In genomic region chr3:53655343-53655742, GRCm38 (mm10) we compare ENCODE assay signal across 11 mouse cellular contexts. TPM values are rescaled to one million over a fixed set of nuclear protein-coding genes. Genes with fewer than 3 reads are reported as not detected.
DNase-seq lines count a peak whose midpoint lies in the region; ATAC-seq and TF ChIP-seq lines count a peak whose summit lies in the region.
"Had no signal": no experiment of that assay in that cellular context is flagged by ENCODE, and none has a peak within 500 bp of the region (broad histone marks: within the 10 kb centered on the region; RNA-seq: fewer than 3 reads in every experiment).

No protein-coding gene starts in this region.

- DNase-seq in heart, adult 18-20 months = no peak
- no peak for DNase-seq in midbrain, embryonic 10.5 days (ENCODE audit: low spot score)
- DNase-seq in midbrain, postnatal 0 days (ENCODE audit: low spot score) = no peak
- no peak for DNase-seq in layer of hippocampus, postnatal 14 days (ENCODE audit: low spot score in 2 of 2)
- no peak for DNase-seq in MN1 (ENCODE audit: low spot score)
- DNase-seq: gastrocnemius, postnatal 36 days; layer of hippocampus, adult 9-11 months had no signal

- H3K27me3 ChIP-seq in heart, embryonic 13.5 days (replicated peaks) = peaks cover 14% of the 10 kb centered on the region; the same call in 1 of the 2 replicates
- H3K27me3 ChIP-seq in midbrain, embryonic 10.5 days (ENCODE audit: low read depth, poor library complexity, severe bottlenecking) = peaks cover 27% of the 10 kb centered on the region
- H3K27me3 ChIP-seq in midbrain, postnatal 0 days (ENCODE audit: insufficient read depth, low read length) = peaks cover 21% of the 10 kb centered on the region; the same call in 1 of the 2 replicates
- peaks cover 25% of the 10 kb centered on the region for H3K27me3 ChIP-seq in hindbrain, embryonic 15.5 days
- no peaks in the 10 kb centered on the region for H3K27me3 ChIP-seq in stomach, embryonic 15.5 days (replicated peaks)

- H3K27ac ChIP-seq in heart, embryonic 13.5 days (replicated peaks) = no peak overlapping the region
- H3K27ac ChIP-seq in midbrain, embryonic 10.5 days (replicated peaks) = no peak overlapping the region
- H3K27ac ChIP-seq in midbrain, postnatal 0 days (ENCODE audit: low read depth, low read length) = no peak overlapping the region
- no peak overlapping the region for H3K27ac ChIP-seq in hindbrain, embryonic 15.5 days (replicated peaks)
- no peak overlapping the region for H3K27ac ChIP-seq in stomach, embryonic 15.5 days
- H3K27ac ChIP-seq: macrophage had no signal

- no peak for ATAC-seq in heart, embryonic 13.5 days (ENCODE audit: extremely low read depth, insufficient number of reproducible peaks, low FRiP score, low TSS enrichment)
- ATAC-seq in midbrain, postnatal 0 days (ENCODE audit: low FRiP score) = no peak
- ATAC-seq in hindbrain, embryonic 15.5 days (ENCODE audit: low FRiP score, low read depth) = no peak
- ATAC-seq in stomach, embryonic 15.5 days (ENCODE audit: insufficient read depth, low FRiP score, low read depth) = no peak

- H3K4me2 ChIP-seq in heart, embryonic 13.5 days = peak overlapping the region; percentile 98
- no peak overlapping the region for H3K4me2 ChIP-seq in midbrain, postnatal 0 days (ENCODE audit: low read depth, low read length, poor library complexity, severe bottlenecking)
- H3K4me2 ChIP-seq in hindbrain, embryonic 15.5 days = peak overlapping the region; percentile 99; the same call in 1 of the 2 replicates
- peak overlapping the region; percentile 90 for H3K4me2 ChIP-seq in stomach, embryonic 15.5 days

- H3K36me3 ChIP-seq in heart, embryonic 13.5 days = peaks cover 34% of the 10 kb centered on the region
- peaks cover 43% of the 10 kb centered on the region for H3K36me3 ChIP-seq in midbrain, embryonic 10.5 days
- H3K36me3 ChIP-seq in midbrain, postnatal 0 days (ENCODE audit: insufficient read depth, low read length) = no peaks in the 10 kb centered on the region
- H3K36me3 ChIP-seq in hindbrain, embryonic 15.5 days = no peaks in the 10 kb centered on the region
- peaks cover 29% of the 10 kb centered on the region for H3K36me3 ChIP-seq in stomach, embryonic 15.5 days

- H3K4me3 ChIP-seq in heart, embryonic 13.5 days = peak overlapping the region; percentile 70
- peak overlapping the region; percentile 77 for H3K4me3 ChIP-seq in midbrain, embryonic 10.5 days
- no peak overlapping the region for H3K4me3 ChIP-seq in midbrain, postnatal 0 days (ENCODE audit: low read depth, low read length)
- H3K4me3 ChIP-seq in hindbrain, embryonic 15.5 days = 0 out of 2 replicates have a peak overlapping the region, but pooled peaks have one; percentile 47
- H3K4me3 ChIP-seq in stomach, embryonic 15.5 days (replicated peaks) = 0 out of 2 replicates have a peak overlapping the region, but pooled peaks have one; percentile 60

- TF ChIP-seq CTCF in midbrain, postnatal 0 days (IDR thresholded peaks at IDR 0.05) = no peak

- WGBS in heart, embryonic 13.5 days = 66% methylated on average over 13 of the region's 13 CpGs
- WGBS in midbrain, embryonic 10.5 days = 92% methylated on average over 13 of the region's 13 CpGs
- WGBS in midbrain, postnatal 0 days = 89% methylated on average over 13 of the region's 13 CpGs
- 84% methylated on average over 13 of the region's 13 CpGs for WGBS in hindbrain, embryonic 15.5 days
- 87% methylated on average over 13 of the region's 13 CpGs for WGBS in stomach, embryonic 15.5 days

- peaks cover 23% of the 10 kb centered on the region for H3K4me1 ChIP-seq in heart, embryonic 13.5 days
- peaks cover 42% of the 10 kb centered on the region for H3K4me1 ChIP-seq in midbrain, embryonic 10.5 days
- peaks cover 1% of the 10 kb centered on the region for H3K4me1 ChIP-seq in midbrain, postnatal 0 days (ENCODE audit: insufficient read depth, low read length)
- H3K4me1 ChIP-seq in hindbrain, embryonic 15.5 days (replicated peaks) = peaks cover 31% of the 10 kb centered on the region
- peaks cover 11% of the 10 kb centered on the region; the same call in 1 of the 2 replicates for H3K4me1 ChIP-seq in stomach, embryonic 15.5 days

- H3K9me3 ChIP-seq in heart, embryonic 13.5 days = peaks cover 10% of the 10 kb centered on the region
- H3K9me3 ChIP-seq in midbrain, embryonic 10.5 days (replicated peaks) = peaks cover 42% of the 10 kb centered on the region
- H3K9me3 ChIP-seq in midbrain, postnatal 0 days (ENCODE audit: low read length) = 0 out of 2 replicates have a peak, but pooled peaks cover 6% of the 10 kb centered on the region
- H3K9me3 ChIP-seq in hindbrain, embryonic 15.5 days = 0 out of 2 replicates have a peak, but pooled peaks cover 6% of the 10 kb centered on the region
- 0 out of 2 replicates have a peak, but pooled peaks cover 4% of the 10 kb centered on the region for H3K9me3 ChIP-seq in stomach, embryonic 15.5 days

- no peak overlapping the region for H3K9ac ChIP-seq in heart, embryonic 13.5 days
- no peak overlapping the region for H3K9ac ChIP-seq in midbrain, postnatal 0 days (replicated peaks; ENCODE audit: low read length, poor library complexity, severe bottlenecking)
- no peak overlapping the region for H3K9ac ChIP-seq in hindbrain, embryonic 15.5 days
- no peak overlapping the region for H3K9ac ChIP-seq in stomach, embryonic 15.5 days

RNA-seq across cellular contexts. Expression of gene Frem2, which starts 1.8 kb away (rescaled TPM):
- polyA plus RNA-seq in heart, embryonic 13.5 days (2015; fragmentation: Nextera tagmentation; extraction: Ambion mirVana) = 3.7 and 4.0 TPM in 2 replicates
- 1 to 10 TPM; 1.5 to 1.6 TPM for total RNA-seq in heart, adult 18-20 months (2021)
- polyA plus RNA-seq in midbrain, embryonic 10.5 days (2016; fragmentation: Nextera tagmentation; extraction: Ambion mirVana) = 3.3 and 4.4 TPM in 2 replicates
- 8.8 and 10.0 TPM in 2 replicates for total RNA-seq in midbrain, postnatal 0 days (2014; rRNA removed)
- polyA plus RNA-seq in midbrain, postnatal 0 days (2015; fragmentation: Nextera tagmentation; extraction: Ambion mirVana) = 1.0 and 1.5 TPM in 2 replicates
- 1.6 and 2.0 TPM in 2 replicates for polyA plus RNA-seq in hindbrain, embryonic 15.5 days (2015; fragmentation: Nextera tagmentation; extraction: Ambion mirVana)
- polyA plus RNA-seq in stomach, embryonic 15.5 days (2015; fragmentation: Nextera tagmentation; extraction: Ambion mirVana) = 11.6 and 12.0 TPM in 2 replicates
- total RNA-seq in layer of hippocampus, postnatal 14 days (2021) = 1 to 10 TPM; 3.1 to 4.0 TPM
- polyA plus RNA-seq: macrophage had no signal
